Mouse (Mus musculus): ENCODE measurements around the gene Fibp. TPM values are rescaled to one million over a fixed set of nuclear protein-coding genes. Genes with fewer than 3 reads are reported as not detected.
"Not testable (repeated sequence)": the region's sequence is repeated elsewhere in the genome, so short reads cannot be mapped to it uniquely, and the experiment has no call there.

Fibp gene
- polyA plus RNA-seq, 1 experiment: 2.4 TPM

GRCm38 (mm10) chr19:5488878-5489571, 28.6 kb downstream of the Fibp start:
- H3K36me3 ChIP-seq (ENCODE audit: control insufficient read depth): peaks cover 53% of the 10 kb centered on the region
- peaks cover 71% of the 10 kb centered on the region for H3K4me1 ChIP-seq (ENCODE audit: control insufficient read depth)
- peak overlapping the region; percentile 66 for H3K4me3 ChIP-seq (replicated peaks)
- H3K27me3 ChIP-seq (ENCODE audit: control insufficient read depth): no peaks in the 10 kb centered on the region
- TF ChIP-seq TAL1 (IDR thresholded peaks at IDR 0.05; ENCODE audit: low read length) (no peak), GATA1 (IDR thresholded peaks at IDR 0.05; ENCODE audit: low read length) (no peak)
- H3K9me3 ChIP-seq (ENCODE audit: control insufficient read depth, low read length): no peaks in the 10 kb centered on the region

GRCm38 (mm10) chr19:5489721-5490120, 29.3 kb downstream of the Fibp start:
- Histone ChIP-seq H3K4me3 (replicated peaks) (peak overlapping the region; percentile 99), H3K4me1 (ENCODE audit: control insufficient read depth) (peaks cover 71% of the 10 kb centered on the region), H3K36me3 (ENCODE audit: control insufficient read depth) (peaks cover 53% of the 10 kb centered on the region)
- H3K27me3 ChIP-seq (ENCODE audit: control insufficient read depth); H3K9me3 ChIP-seq (ENCODE audit: control insufficient read depth, low read length): not testable (repeated sequence)

- H3K27me3 ChIP-seq (ENCODE audit: control insufficient read depth): no peaks in the 10 kb centered on the region
- no peaks in the 10 kb centered on the region for H3K9me3 ChIP-seq (ENCODE audit: control insufficient read depth, low read length)
- TF ChIP-seq TAL1 (IDR thresholded peaks at IDR 0.05; ENCODE audit: low read length): no peak
- TF ChIP-seq GATA1 (IDR thresholded peaks at IDR 0.05; ENCODE audit: low read length): no peak
- peaks cover 74% of the 10 kb centered on the region for H3K4me1 ChIP-seq (ENCODE audit: control insufficient read depth)
- H3K36me3 ChIP-seq (ENCODE audit: control insufficient read depth): peaks cover 52% of the 10 kb centered on the region
- peak within 1 kb of the TSS; percentile 99 for H3K4me3 ChIP-seq (replicated peaks)
Measured at GRCm38 (mm10) chr19:5490313-5490897, 30.0 kb downstream of the Fibp start, which contains the start of gene Cfl1. Gene Cfl1 (plus strand): TSS chr19:5490455.

- H3K27me3 ChIP-seq (ENCODE audit: control insufficient read depth): no peaks in the 10 kb centered on the region
- H3K4me3 ChIP-seq (replicated peaks): peak overlapping the region; percentile 99
- TF ChIP-seq TAL1 (IDR thresholded peaks at IDR 0.05; ENCODE audit: low read length) (no peak), GATA1 (IDR thresholded peaks at IDR 0.05; ENCODE audit: low read length) (no peak)
- peaks cover 70% of the 10 kb centered on the region for H3K4me1 ChIP-seq (ENCODE audit: control insufficient read depth)
- peaks cover 52% of the 10 kb centered on the region for H3K36me3 ChIP-seq (ENCODE audit: control insufficient read depth)
- H3K9me3 ChIP-seq (ENCODE audit: control insufficient read depth, low read length): no peaks in the 10 kb centered on the region
Measured at GRCm38 (mm10) chr19:5490898-5491708, 30.7 kb downstream of the Fibp start.

GRCm38 (mm10) chr19:5492641-5493040, 32.2 kb downstream of the Fibp start:
- Histone ChIP-seq H3K4me1 (ENCODE audit: control insufficient read depth) (peaks cover 55% of the 10 kb centered on the region), H3K4me3 (replicated peaks) (no peak overlapping the region), H3K36me3 (ENCODE audit: control insufficient read depth) (peaks cover 59% of the 10 kb centered on the region), H3K27me3 (ENCODE audit: control insufficient read depth) (no peaks in the 10 kb centered on the region), H3K9me3 (ENCODE audit: control insufficient read depth, low read length) (no peaks in the 10 kb centered on the region)
- TF ChIP-seq TAL1 (IDR thresholded peaks at IDR 0.05; ENCODE audit: low read length) (no peak), GATA1 (IDR thresholded peaks at IDR 0.05; ENCODE audit: low read length) (no peak)

- peaks cover 66% of the 10 kb centered on the region for H3K36me3 ChIP-seq (ENCODE audit: control insufficient read depth)
Measured at GRCm38 (mm10) chr19:5493301-5493721, 32.9 kb downstream of the Fibp start.

GRCm38 (mm10) chr19:5494314-5494713, 33.9 kb downstream of the Fibp start:
- H3K4me3 ChIP-seq (replicated peaks): no peak overlapping the region
- no peak for TF ChIP-seq GATA1 (IDR thresholded peaks at IDR 0.05; ENCODE audit: low read length)
- no peak for TF ChIP-seq TAL1 (IDR thresholded peaks at IDR 0.05; ENCODE audit: low read length)
- H3K4me1 ChIP-seq (ENCODE audit: control insufficient read depth): peaks cover 38% of the 10 kb centered on the region
- peaks cover 73% of the 10 kb centered on the region for H3K36me3 ChIP-seq (ENCODE audit: control insufficient read depth)
- H3K9me3 ChIP-seq (ENCODE audit: control insufficient read depth, low read length): no peaks in the 10 kb centered on the region
- H3K27me3 ChIP-seq (ENCODE audit: control insufficient read depth): no peaks in the 10 kb centered on the region

More at GRCm38 (mm10) chr19:5493301-5493721, 32.9 kb downstream of the Fibp start:
- H3K27me3 ChIP-seq (ENCODE audit: control insufficient read depth); H3K4me3 ChIP-seq (replicated peaks); H3K9me3 ChIP-seq (ENCODE audit: control insufficient read depth, low read length): not testable (repeated sequence)
- peaks cover 48% of the 10 kb centered on the region for H3K4me1 ChIP-seq (ENCODE audit: control insufficient read depth)

- H3K27me3 ChIP-seq (ENCODE audit: control insufficient read depth): no peaks in the 10 kb centered on the region
- H3K4me3 ChIP-seq (replicated peaks): no peak overlapping the region
- TF ChIP-seq GATA1 (IDR thresholded peaks at IDR 0.05; ENCODE audit: low read length) (no peak), TAL1 (IDR thresholded peaks at IDR 0.05; ENCODE audit: low read length) (no peak)
- no peaks in the 10 kb centered on the region for H3K9me3 ChIP-seq (ENCODE audit: control insufficient read depth, low read length)
- peaks cover 76% of the 10 kb centered on the region for H3K36me3 ChIP-seq (ENCODE audit: control insufficient read depth)
- peaks cover 28% of the 10 kb centered on the region for H3K4me1 ChIP-seq (ENCODE audit: control insufficient read depth)
Measured at GRCm38 (mm10) chr19:5495353-5496051, 35.1 kb downstream of the Fibp start.

- TF ChIP-seq TAL1 (IDR thresholded peaks at IDR 0.05; ENCODE audit: low read length): no peak
- TF ChIP-seq GATA1 (IDR thresholded peaks at IDR 0.05; ENCODE audit: low read length): no peak
- Histone ChIP-seq H3K27me3 (ENCODE audit: control insufficient read depth) (no peaks in the 10 kb centered on the region), H3K4me1 (ENCODE audit: control insufficient read depth) (peaks cover 23% of the 10 kb centered on the region), H3K4me3 (replicated peaks) (no peak overlapping the region), H3K9me3 (ENCODE audit: control insufficient read depth, low read length) (no peaks in the 10 kb centered on the region), H3K36me3 (ENCODE audit: control insufficient read depth) (peaks cover 76% of the 10 kb centered on the region)
Measured at GRCm38 (mm10) chr19:5496052-5496370, 35.6 kb downstream of the Fibp start.

All from erythroblast, embryonic 14.5 days (primary cell).